Mouse (Mus musculus) cerebellum, adult (tissue): ENCODE data around the gene Dnase2a.

Experiments
- ATAC-seq: cut with Nextera tagmentation; 2 replicates; pipeline ENCODE4 v1.9.2; 2017; ENCODE audit warnings: mild to moderate bottlenecking, moderate library complexity, mixed read lengths; ENCODE audit not compliant: insufficient number of reproducible peaks, low FRiP score, low TSS enrichment

Dnase2a gene

GRCm38 (mm10) chr8:84908421-84909161 lies at the start of gene Dnase2a:
Dnase2a (plus strand) TSS chr8:84908560.
- ATAC-seq: no peak

DNA sequence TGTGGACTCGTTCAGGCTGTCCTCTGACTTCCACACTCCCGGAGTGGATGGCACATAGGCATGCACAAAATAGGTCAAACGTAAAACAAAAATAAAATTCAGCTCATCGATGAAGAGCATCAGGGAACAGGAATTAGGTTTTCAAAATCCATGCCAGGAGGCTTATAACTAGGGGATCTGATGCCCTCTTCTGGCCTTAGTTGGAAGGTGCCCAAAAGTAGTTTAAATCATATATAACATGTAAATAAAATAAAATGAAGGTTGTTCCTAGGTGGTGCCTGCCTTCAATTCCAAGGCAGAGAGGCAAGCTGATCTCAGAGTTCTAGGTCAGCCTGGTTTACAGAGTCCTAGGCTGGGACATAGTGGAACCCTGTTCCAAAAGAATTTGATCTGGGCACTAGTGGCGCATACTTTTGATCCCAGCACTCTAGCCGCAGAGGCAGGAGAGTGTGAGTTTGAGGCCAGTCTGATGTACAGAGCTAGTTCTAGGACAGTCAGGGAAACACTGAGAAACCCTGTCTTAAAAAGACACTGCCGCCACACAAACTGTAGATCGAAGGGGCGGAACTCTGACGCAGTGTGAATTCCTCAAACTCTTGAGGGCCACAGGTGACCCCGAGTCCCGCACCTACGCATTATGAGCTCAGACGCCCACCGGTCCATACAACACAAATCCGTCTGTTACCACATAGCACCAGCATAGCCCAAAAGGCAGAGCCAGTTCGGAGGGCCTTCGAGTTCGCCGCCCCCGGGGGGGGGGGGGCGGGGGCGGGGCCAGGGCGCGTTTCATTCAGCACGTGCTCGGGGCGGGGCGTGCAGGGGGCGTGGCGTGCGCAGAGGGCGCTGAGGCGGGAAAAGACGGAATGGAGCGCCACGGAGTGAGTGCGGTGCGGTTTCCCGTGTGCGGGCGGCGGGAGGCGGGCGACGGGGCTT lies 36.7 kb upstream of the Dnase2a start, which contains the start of gene Syce2:
Gene Syce2 (plus strand): TSS at position 736 of the 933 bp plus-strand sequence.
- no peak; the same call in 1 of the 2 replicates for ATAC-seq

DNA sequence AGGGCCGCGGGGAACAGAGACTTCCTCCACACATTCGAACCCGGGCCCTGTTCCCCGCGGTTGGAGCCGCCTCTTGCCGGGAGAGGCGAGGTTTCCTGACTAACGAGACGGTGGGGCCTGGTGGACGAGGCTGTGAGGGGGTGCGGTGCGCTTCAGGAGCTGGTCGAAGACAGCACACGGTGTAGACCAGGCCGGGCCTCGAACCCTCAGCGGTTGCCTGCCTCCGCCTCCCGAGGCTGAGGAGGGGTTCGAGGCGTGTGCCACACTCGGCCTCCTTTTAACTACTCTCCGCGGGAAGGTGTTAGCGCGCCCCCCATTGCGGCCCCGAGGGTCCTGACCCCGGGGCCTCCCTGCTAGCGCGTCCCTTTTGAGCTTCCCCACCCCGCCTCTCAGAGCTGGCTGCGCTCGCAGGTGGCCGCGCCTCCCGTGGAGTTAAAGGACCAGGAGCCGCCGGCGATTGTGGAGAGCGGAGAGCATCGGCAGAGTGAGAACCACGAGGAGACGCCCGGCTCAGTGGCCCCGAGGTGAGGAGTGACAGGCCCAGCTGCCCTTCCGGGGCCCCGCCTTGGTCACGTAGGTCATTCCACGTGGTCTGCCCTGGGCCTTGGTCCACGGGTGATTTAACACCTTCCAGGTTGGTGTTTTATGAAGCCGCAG lies 35.9 kb upstream of the Dnase2a start:
- ATAC-seq: no peak

- ATAC-seq: no peak
These were observed 35.3 kb upstream of the Dnase2a start for GRCm38 (mm10) chr8:84873016-84873415.

DNA sequence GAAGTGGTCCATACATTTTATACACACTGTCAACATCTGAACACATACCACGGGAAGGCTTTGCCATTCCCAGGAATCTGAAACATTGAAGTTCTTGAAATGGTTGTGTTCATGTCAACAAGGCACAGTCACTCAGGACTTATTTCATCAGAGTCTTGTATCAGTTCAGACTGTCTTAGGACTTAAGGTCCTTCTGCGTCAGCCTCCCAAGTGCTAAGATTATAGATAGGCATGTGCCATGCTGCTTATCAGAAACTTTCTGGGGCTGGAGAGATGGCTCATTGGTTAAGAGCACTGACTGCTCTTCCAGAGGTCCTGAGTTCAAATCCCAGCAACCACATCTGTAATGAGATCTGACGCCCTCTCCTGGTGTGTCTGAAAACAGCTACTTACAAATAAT lies 34.0 kb upstream of the Dnase2a start:
- no peak for ATAC-seq

- peak; percentile 52; the same call in 1 of the 2 replicates for ATAC-seq
These were observed 30.9 kb upstream of the Dnase2a start for GRCm38 (mm10) chr8:84877297-84878035.

DNA sequence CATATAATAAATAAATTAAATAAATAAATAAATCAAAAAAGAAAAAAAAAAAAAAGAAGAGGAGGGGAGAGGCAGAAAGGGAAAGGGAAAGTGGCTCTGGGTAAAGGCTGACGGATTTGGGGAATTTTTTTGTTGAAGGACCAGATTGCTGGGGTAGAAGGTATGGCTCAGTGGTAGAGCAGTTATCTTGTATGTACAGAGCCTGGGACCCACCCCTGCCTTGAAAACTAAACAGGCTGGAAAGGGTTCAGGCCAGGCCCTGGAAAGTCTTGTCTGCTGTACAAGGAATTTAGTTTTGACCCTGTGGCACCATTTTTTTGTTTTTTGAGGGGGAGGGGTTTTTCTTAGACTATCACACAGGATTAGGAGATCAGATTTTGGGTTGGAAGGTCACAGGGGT lies 29.4 kb upstream of the Dnase2a start:
- no peak for ATAC-seq

- ATAC-seq: no peak
These were observed 23.6 kb upstream of the Dnase2a start for GRCm38 (mm10) chr8:84884728-84885127.

DNA sequence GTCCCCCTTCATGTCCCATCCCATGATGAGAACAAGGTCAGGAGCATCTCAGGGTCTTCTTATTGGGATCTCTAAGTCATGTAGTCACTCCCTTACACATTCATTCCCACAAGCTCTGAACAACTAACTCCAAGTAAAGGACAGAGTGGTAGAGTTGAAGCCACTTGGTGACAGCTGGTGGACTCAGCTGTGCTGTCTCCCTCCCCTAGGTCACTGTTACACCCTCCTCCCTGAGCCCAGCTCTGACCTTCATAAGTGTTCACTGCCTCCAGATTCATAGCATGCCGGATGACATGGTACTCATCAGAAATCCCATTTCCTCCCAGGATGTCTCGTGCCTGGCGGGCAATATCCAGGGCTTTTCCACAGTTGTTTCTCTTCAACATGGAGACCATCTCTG lies 20.1 kb upstream of the Dnase2a start:
- ATAC-seq: no peak

DNA sequence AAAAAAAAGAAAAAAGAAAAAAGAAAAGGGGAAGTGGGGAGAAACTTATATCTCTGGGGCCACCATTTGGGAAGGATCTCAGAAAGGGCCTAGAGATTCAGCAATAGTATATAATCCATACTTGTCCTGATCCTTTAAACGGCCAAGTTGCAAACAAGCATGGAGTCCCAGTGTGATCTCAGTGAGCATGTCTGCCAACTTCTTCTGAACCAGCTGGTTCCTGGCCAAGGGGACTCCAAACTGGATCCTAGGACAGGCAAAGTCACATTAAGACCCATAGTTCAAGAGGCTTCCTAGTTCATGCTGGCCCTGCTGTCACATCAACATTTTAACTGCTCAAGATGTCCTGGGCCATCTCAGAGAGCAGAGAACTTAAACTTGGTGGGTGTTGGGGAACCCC lies 19.2 kb upstream of the Dnase2a start:
- ATAC-seq: no peak

- 0 out of 2 replicates have a peak, but pooled peaks have one; percentile 36 for ATAC-seq
These were observed 15.2 kb upstream of the Dnase2a start for GRCm38 (mm10) chr8:84892993-84893708.

DNA sequence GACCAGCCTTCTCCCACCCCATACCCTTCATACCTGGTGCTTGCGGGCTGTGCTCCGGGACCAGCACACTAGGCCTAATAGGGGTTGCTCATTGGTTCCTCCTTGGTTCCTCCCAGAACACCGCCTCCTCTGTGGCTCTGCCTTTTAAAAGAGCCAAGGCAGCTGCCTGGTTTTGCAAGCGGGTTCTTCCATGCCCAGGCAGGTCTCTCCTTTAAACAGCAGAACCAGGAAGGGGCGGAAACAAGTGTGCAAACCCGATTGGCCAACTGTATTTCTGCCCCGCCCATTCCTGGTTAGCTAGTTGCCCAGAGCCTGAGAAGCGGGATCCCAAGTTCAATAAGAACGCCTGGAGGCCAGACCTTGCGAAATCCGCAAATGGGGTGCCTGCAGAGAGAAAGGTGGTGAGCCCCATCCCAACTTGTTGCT lies 14.6 kb upstream of the Dnase2a start, which contains the start of gene Gcdh:
Gene Gcdh (minus strand): TSS at position 213 of the 426 bp plus-strand sequence.
- peak; percentile 100 for ATAC-seq

GRCm38 (mm10) chr8:84895963-84896362 lies 12.4 kb upstream of the Dnase2a start:
- no peak for ATAC-seq

- ATAC-seq: no peak
These were observed 7.3 kb upstream of the Dnase2a start for GRCm38 (mm10) chr8:84901071-84901470.

- no peak for ATAC-seq
These were observed 6.6 kb upstream of the Dnase2a start, which contains the start of gene Klf1 for GRCm38 (mm10) chr8:84901752-84902151. Klf1 (plus strand) TSS chr8:84901928.

- no peak for ATAC-seq
These were observed 5.9 kb upstream of the Dnase2a start for GRCm38 (mm10) chr8:84902367-84902919.

GRCm38 (mm10) chr8:84902920-84903661 lies 5.3 kb upstream of the Dnase2a start:
- peak; percentile 82 for ATAC-seq

- ATAC-seq: no peak
These were observed 4.0 kb upstream of the Dnase2a start for GRCm38 (mm10) chr8:84904351-84904750.
